Mouse (Mus musculus) ES-Bruce4 (cell line): Measurements from ENCODE around the gene Eid3.

ENCODE experiments used
- CTCF ChIP-seq: IDR thresholded peaks from one replicate; pipeline ENCODE4 v1.8.1; 2011; ENCODE audit warnings: low read depth, low read length
- EP300 ChIP-seq: IDR thresholded peaks from 2 replicates; pipeline ENCODE4 v1.6.1; 2011; ENCODE audit warnings: low read depth, low read length; ENCODE audit not compliant: insufficient read depth
- POLR2A ChIP-seq: IDR thresholded peaks from one replicate; pipeline ENCODE4 v1.8.1; 2011; ENCODE audit warnings: low read length; ENCODE audit not compliant: insufficient read depth

GRCm38 (mm10) chr10:82818661-82819060 lies 47.8 kb upstream of the Eid3 start:
- no peak for TF ChIP-seq CTCF
- TF ChIP-seq POLR2A: no peak
- no peak for TF ChIP-seq EP300
